Mouse (Mus musculus) small intestine, adult 2 months (tissue): Measurements from ENCODE around the gene Med31. TPM values are rescaled to one million over a fixed set of nuclear protein-coding genes. Genes with fewer than 3 reads are reported as not detected.

ENCODE experiments used
- H3K27ac ChIP-seq: fragments of 200-500 bp; 2 replicates; pipeline ENCODE4 v1.5.1; 2012; ENCODE audit warnings: low read depth, low read length, control low read depth, inconsistent platforms; ENCODE audit not compliant: insufficient read depth
- H3K27me3 ChIP-seq: fragments of 200-500 bp; 2 replicates; pipeline ENCODE4 v1.6.1; 2012; ENCODE audit warnings: mild to moderate bottlenecking, moderate library complexity, low read length, inconsistent platforms; ENCODE audit not compliant: control insufficient read depth, insufficient read depth
- H3K36me3 ChIP-seq: fragments of 200-500 bp; 2 replicates; pipeline ENCODE4 v1.6.1; 2012; ENCODE audit warnings: mild to moderate bottlenecking, low read length, control low read depth, inconsistent platforms; ENCODE audit not compliant: control insufficient read depth, insufficient read depth
- H3K4me1 ChIP-seq: fragments of 200-500 bp; 2 replicates; pipeline ENCODE4 v1.6.1; 2012; ENCODE audit warnings: low read length, inconsistent platforms, mixed read lengths; ENCODE audit not compliant: control insufficient read depth, insufficient read depth, insufficient read length
- H3K4me3 ChIP-seq: fragments of 200-500 bp; 2 replicates; pipeline ENCODE4 v1.5.1; 2012; ENCODE audit warnings: low read depth, mild to moderate bottlenecking, control low read depth, inconsistent platforms, low read length, moderate library complexity
- CTCF ChIP-seq: fragments of 200-500 bp; IDR thresholded peaks from 2 replicates; pipeline ENCODE4 v1.5.1; 2012; ENCODE audit warnings: low read depth, mild to moderate bottlenecking, control low read depth, inconsistent platforms, low read length, moderate library complexity, mixed read lengths; ENCODE audit not compliant: insufficient replicate concordance, insufficient read length; ENCODE audit errors: extremely low read depth
- POLR2A ChIP-seq: fragments of 200-500 bp; IDR thresholded peaks from 2 replicates; pipeline ENCODE4 v1.6.1; 2012; ENCODE audit warnings: low read depth, mild to moderate bottlenecking, control low read depth, inconsistent platforms, low read length, moderate library complexity
- WGBS: fragments of 180-500 bp; shearing (Covaris S2); methylation state at CpG from one replicate; pipeline ENCODE4 v1.1.7; 2018; 5-methylcytosine and 5-hydroxymethylcytosine counted together
- polyA plus RNA-seq: library from polyadenylated mRNA; depleted of rRNA; stranded (reverse); fragments of >200 nt; gene quantifications from 2 replicates; pipeline ENCODE4 v1.2.3, GENCODE M21; 2012

Gene Med31
- polyA plus RNA-seq, 1 experiment, result 3.7 TPM

- 75% methylated on average over 5 of the region's 5 CpGs for WGBS
- Histone ChIP-seq H3K27me3 (no peaks in the 10 kb centered on the region), H3K27ac (no peak overlapping the region), H3K36me3 (no peaks in the 10 kb centered on the region), H3K4me3 (no peak overlapping the region), H3K4me1 (peaks cover 6% of the 10 kb centered on the region; the same call in 1 of the 2 replicates)
- no peak for TF ChIP-seq POLR2A
- no peak for TF ChIP-seq CTCF
Observed at GRCm38 (mm10) chr11:72217116-72217515, 1.7 kb upstream of the Med31 start.

GRCm38 (mm10) chr11:72214591-72215409 is 592 bp downstream of the Med31 start:
- peak overlapping the region; percentile 65 for H3K27ac ChIP-seq
- H3K4me3 ChIP-seq, result peak overlapping the region; percentile 83
- under 1% methylated on average over 51 of the region's 51 CpGs for WGBS
- H3K36me3 ChIP-seq, result peaks cover 11% of the 10 kb centered on the region
- no peaks in the 10 kb centered on the region for H3K27me3 ChIP-seq
- H3K4me1 ChIP-seq, result peaks cover 6% of the 10 kb centered on the region; the same call in 1 of the 2 replicates
- TF ChIP-seq POLR2A (peak; percentile 74), CTCF (no peak)

DNA sequence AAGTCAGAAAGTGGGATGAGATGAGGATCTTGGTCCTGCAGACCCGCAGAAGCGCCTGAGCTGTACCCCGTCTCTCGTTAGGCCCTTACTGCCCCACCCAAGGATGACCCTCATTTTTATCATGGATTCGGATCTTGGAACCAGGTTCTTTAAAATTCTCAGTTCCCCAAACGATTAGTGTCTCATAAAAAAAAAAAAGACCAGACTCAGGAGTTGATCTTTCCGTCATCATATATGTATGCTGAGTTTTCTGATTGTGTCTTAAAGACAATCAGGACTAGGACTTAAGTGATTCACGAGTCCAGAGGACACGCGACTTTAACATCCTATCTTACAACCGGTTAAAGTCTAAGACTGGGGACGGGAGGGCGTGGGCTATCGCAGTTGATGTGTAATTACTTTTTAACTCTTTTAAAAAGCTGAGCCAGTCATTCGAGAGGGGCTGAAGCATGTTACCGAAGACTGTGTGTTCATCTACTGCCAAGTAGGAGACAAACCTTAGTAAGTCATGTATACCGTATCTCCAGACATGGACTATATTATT is 7.5 kb downstream of the Med31 start:
- Histone ChIP-seq H3K36me3 (peaks cover 16% of the 10 kb centered on the region), H3K27ac (peak overlapping the region; percentile 92), H3K4me1 (peaks cover 7% of the 10 kb centered on the region; the same call in 1 of the 2 replicates), H3K27me3 (no peaks in the 10 kb centered on the region), H3K4me3 (peak overlapping the region; percentile 91)
- no peak for TF ChIP-seq POLR2A
- no peak for TF ChIP-seq CTCF
- 5% methylated on average over 17 of the region's 17 CpGs for WGBS

DNA sequence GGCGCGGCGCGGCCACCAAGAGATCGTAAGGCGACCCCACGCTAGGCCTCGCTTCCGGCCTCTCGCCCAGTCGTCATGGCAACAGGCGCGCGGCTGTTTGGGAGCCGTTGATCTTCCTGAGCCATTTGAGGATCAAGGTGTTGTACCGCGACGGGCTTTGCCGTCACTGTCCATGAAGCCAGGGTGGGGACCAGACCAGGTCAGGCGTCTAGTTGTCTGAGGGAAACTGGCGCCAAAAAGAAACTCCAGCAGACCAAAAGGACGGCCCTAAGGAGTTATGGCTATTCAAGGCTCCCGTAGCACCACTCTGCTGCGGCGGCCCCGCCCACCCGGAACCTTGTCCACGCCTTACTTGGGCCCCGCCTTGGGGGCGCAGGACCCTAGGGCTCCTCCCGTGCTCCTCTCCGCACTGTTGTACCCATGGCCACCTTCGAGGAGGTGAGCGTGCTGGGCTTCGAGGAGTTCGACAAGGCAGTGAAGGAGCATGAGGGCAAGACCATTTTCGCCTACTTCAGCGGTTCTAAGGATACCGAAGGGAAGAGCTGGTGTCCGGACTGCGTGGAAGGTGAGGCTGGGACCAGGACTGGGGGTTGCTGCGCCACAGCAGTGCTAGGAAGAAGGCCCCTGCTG is 8.1 kb downstream of the Med31 start, which contains the start of the genes 4933427D14Rik and Txndc17:
Gene 4933427D14Rik (minus strand): TSS at position 256 of the 630 bp plus-strand sequence.
Gene Txndc17 (plus strand): TSS at position 344 of the 630 bp plus-strand sequence.
- peaks cover 16% of the 10 kb centered on the region for H3K36me3 ChIP-seq
- peaks cover 7% of the 10 kb centered on the region; the same call in 1 of the 2 replicates for H3K4me1 ChIP-seq
- peak; percentile 29; the same call in 1 of the 2 replicates for TF ChIP-seq POLR2A
- no peak for TF ChIP-seq CTCF
- no peaks in the 10 kb centered on the region for H3K27me3 ChIP-seq
- peak within 1 kb of the TSS; percentile 92 for H3K27ac ChIP-seq
- peak within 1 kb of the TSS; percentile 91 for H3K4me3 ChIP-seq
- WGBS, result under 1% methylated on average over 42 of the region's 42 CpGs

DNA sequence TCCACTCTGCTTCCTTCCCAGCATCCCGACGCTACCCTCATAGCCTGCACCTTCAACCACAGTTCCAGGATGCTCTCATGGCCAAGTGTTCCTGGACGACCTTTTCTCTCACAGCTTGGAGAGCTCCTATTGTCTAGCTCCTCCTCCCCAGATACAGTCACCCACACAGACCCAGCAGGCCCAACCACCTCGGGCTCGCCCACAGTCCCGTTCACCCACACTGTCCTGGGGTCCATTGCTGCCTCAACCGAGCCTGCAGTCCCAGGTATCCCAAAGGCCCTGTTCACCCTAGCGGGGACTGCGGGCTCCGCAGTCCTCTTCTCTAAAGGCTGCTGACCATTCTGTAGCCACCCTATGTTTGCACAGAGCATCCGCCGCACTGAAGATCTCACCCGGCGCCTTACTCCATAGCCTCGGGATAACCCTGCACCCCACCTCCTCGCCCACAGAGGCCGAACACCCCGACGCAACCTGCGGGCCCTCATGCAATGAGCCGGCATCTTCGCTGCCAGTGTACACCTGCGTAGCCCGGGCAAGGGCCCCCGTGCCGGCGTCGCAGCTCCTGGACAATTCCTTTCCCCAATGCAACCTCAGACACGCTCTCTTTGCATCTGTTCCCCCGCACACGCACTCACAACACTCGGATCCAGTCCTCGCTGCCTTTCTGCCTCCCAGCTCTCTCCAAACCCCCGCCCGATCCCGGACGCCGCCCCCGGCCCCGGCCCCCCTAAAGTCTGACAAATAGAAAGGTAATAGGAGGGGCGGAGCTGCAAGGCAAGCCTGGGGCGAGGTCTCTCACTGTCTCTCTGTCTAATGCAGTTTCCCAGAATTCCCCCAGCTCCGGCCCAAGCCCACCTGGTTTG is 8.8 kb downstream of the Med31 start, which contains the start of gene Gm43951:
Gene Gm43951 (minus strand): TSS at position 500 of the 863 bp plus-strand sequence.
- Histone ChIP-seq H3K4me1 (peaks cover 7% of the 10 kb centered on the region; the same call in 1 of the 2 replicates), H3K27ac (peak within 1 kb of the TSS; percentile 92), H3K4me3 (peak within 1 kb of the TSS; percentile 91), H3K27me3 (no peaks in the 10 kb centered on the region), H3K36me3 (peaks cover 16% of the 10 kb centered on the region)
- WGBS, result 1% methylated on average over 43 of the region's 43 CpGs
- TF ChIP-seq POLR2A, result no peak
- TF ChIP-seq CTCF, result no peak

GRCm38 (mm10) chr11:72205256-72205655 is 10.1 kb downstream of the Med31 start:
- H3K4me1 ChIP-seq, result peaks cover 7% of the 10 kb centered on the region; the same call in 1 of the 2 replicates
- H3K27ac ChIP-seq, result no peak overlapping the region
- H3K27me3 ChIP-seq, result no peaks in the 10 kb centered on the region
- H3K36me3 ChIP-seq, result peaks cover 9% of the 10 kb centered on the region
- no peak overlapping the region for H3K4me3 ChIP-seq
- TF ChIP-seq CTCF (no peak), POLR2A (no peak)
- 82% methylated on average over 6 of the region's 6 CpGs for WGBS
